ENCODE assay signal across 23 mouse cellular contexts in the genomic region with DNA sequence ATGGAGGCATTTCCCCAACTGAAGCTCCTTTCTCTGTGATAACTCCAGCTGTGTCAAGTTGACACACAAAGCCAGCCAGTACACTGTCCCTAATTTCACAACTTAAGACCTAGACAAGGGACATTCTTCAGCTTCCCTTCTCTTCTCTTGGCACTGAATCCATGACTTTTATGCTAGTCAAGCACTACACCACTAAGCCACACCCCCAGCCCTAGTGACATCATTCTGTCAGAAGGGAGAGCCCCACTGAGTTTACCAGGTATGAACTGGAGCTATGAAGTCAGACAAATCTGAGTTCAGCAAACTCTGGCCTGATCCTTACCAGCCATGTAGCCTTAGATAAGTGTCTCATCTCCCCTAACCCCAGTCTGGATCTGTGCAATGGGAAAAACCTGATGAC. TPM values are rescaled to one million over a fixed set of nuclear protein-coding genes. Genes with fewer than 3 reads are reported as not detected.
DNase-seq lines count a peak whose midpoint lies in the region; TF ChIP-seq lines count a peak whose summit lies in the region.
"Had no signal": no experiment of that assay in that cellular context is flagged by ENCODE, and none has a peak within 500 bp of the region (broad histone marks: within the 10 kb centered on the region; RNA-seq: fewer than 3 reads in every experiment).

No protein-coding gene starts in this region.

- TF ChIP-seq POLR2A in CH12.LX (IDR thresholded peaks at IDR 0.05; ENCODE audit: low read depth, low read length), result no peak

- no peaks in the 10 kb centered on the region for H3K36me3 ChIP-seq in heart, embryonic 10.5 days
- no peaks in the 10 kb centered on the region for H3K36me3 ChIP-seq in CH12.LX (replicated peaks in 1 of 2; ENCODE audit: control insufficient read depth in 1 of 2, insufficient read depth in 1 of 2, low read length in 1 of 2)
- H3K36me3 ChIP-seq: embryonic facial prominence, embryonic 13.5 days; embryonic facial prominence, embryonic 15.5 days; forebrain, embryonic 10.5 days; forebrain, embryonic 12.5 days; G1E had no signal

- no peak overlapping the region for H3K9ac ChIP-seq in CH12.LX (ENCODE audit: insufficient read depth, low read depth)
- H3K9ac ChIP-seq: embryonic facial prominence, embryonic 13.5 days; embryonic facial prominence, embryonic 15.5 days; forebrain, embryonic 12.5 days had no signal

- H3K9me3 ChIP-seq in heart, embryonic 10.5 days, result no peaks in the 10 kb centered on the region
- no peaks in the 10 kb centered on the region for H3K9me3 ChIP-seq in CH12.LX (replicated peaks; ENCODE audit: low read length)
- H3K9me3 ChIP-seq: embryonic facial prominence, embryonic 13.5 days; embryonic facial prominence, embryonic 15.5 days; forebrain, embryonic 10.5 days; forebrain, embryonic 12.5 days had no signal

- in situ Hi-C loops in CH12.LX (cut with MboI; ENCODE audit: low pct_ligation_motif_present, low pct_unique_long_range_greater_than_20kb, low sequenced_read_pairs), result no loop called here

- H3K27me3 ChIP-seq in heart, embryonic 10.5 days (ENCODE audit: insufficient read depth, poor library complexity, severe bottlenecking), result peaks cover 5% of the 10 kb centered on the region; the same call in 1 of the 2 replicates
- no peaks in the 10 kb centered on the region for H3K27me3 ChIP-seq in CH12.LX (replicated peaks)
- H3K27me3 ChIP-seq: embryonic facial prominence, embryonic 13.5 days; embryonic facial prominence, embryonic 15.5 days; Patski had no signal

- H3K4me2 ChIP-seq in CH12.LX (ENCODE audit: insufficient read depth, low read depth, poor library complexity, severe bottlenecking), result no peak overlapping the region
- H3K4me2 ChIP-seq: embryonic facial prominence, embryonic 13.5 days; embryonic facial prominence, embryonic 15.5 days; forebrain, embryonic 12.5 days had no signal

- no peak overlapping the region for H3K27ac ChIP-seq in heart, embryonic 10.5 days
- H3K27ac ChIP-seq in CH12.LX (ENCODE audit: insufficient read depth, low read depth), result no peak overlapping the region
- H3K27ac ChIP-seq: embryonic facial prominence, embryonic 13.5 days; embryonic facial prominence, embryonic 15.5 days; forebrain, embryonic 10.5 days; forebrain, embryonic 12.5 days had no signal

- DNase-seq in heart, embryonic 10.5 days (ENCODE audit: low spot score), result peak; percentile 14
- DNase-seq in heart, adult 9 months (ENCODE audit: low spot score in 2 of 2), result no peak
- DNase-seq in CH12.LX (ENCODE audit: extremely low read depth), result peak; percentile 19
- peak; percentile 68 for DNase-seq in adipocyte (ENCODE audit: low spot score)
- no peak for DNase-seq in spleen, adult 12 weeks (ENCODE audit: low spot score)
- DNase-seq: adrenal gland, adult 2 months; adrenal gland, postnatal 10 days; adrenal gland, postnatal 25 days; cerebellum, adult 11 months; cerebellum, adult 18-20 months; cerebellum, adult 8-10 months; cerebellum, adult 9-11 months; cerebellum, postnatal 14 days; cerebellum, postnatal 36 days; embryo, embryonic 11 days had no signal

- no peaks in the 10 kb centered on the region for H3K4me1 ChIP-seq in heart, embryonic 10.5 days
- H3K4me1 ChIP-seq in CH12.LX (ENCODE audit: control insufficient read depth in 1 of 2, insufficient read depth in 2 of 2), result peaks cover 0 to 5% of the 10 kb centered on the region in 2 experiments; a peak in 2 of 4 replicates

- H3K79me2 ChIP-seq in CH12.LX (replicated peaks; ENCODE audit: control insufficient read depth, extremely low read depth, insufficient read depth, poor library complexity, severe bottlenecking), result no peaks in the 10 kb centered on the region

- TF ChIP-seq RAD21 in CH12.LX (IDR thresholded peaks at IDR 0.05; ENCODE audit: low read depth, low read length), result no peak

- no peak overlapping the region for H3K4me3 ChIP-seq in heart, embryonic 10.5 days
- H3K4me3 ChIP-seq in CH12.LX (replicated peaks in 1 of 3; ENCODE audit: low read depth in 2 of 3, low read length in 2 of 3, poor library complexity in 1 of 3), result no peak overlapping the region
- H3K4me3 ChIP-seq: embryonic facial prominence, embryonic 13.5 days; embryonic facial prominence, embryonic 15.5 days; erythroblast, embryonic 14.5 days; forebrain, embryonic 10.5 days; forebrain, embryonic 12.5 days had no signal

- dilution Hi-C loops in CH12.LX (cut with MboI; ENCODE audit: extremely low pct_ligation_motif_present, extremely low pct_unique_long_range_greater_than_20kb, low sequenced_read_pairs), result no loop called here

- no peak for TF ChIP-seq EP300 in CH12.LX (IDR thresholded peaks at IDR 0.05; ENCODE audit: low read length)

- no peak for TF ChIP-seq CTCF in CH12.LX (conservative IDR thresholded peaks at IDR 0.05 in 1 of 2, IDR thresholded peaks at IDR 0.05 in 1 of 2; ENCODE audit: low read depth in 2 of 2, low read length in 2 of 2)

TF ChIP-seq in CH12.LX, 34 proteins besides CTCF, POLR2A, EP300 and RAD21:
- TF ChIP-seq USF1 (IDR thresholded peaks at IDR 0.05; ENCODE audit: low read depth, low read length) (no peak), CHD1 (IDR thresholded peaks at IDR 0.05; ENCODE audit: low read depth, low read length) (no peak), KAT2A (IDR thresholded peaks at IDR 0.05; ENCODE audit: insufficient replicate concordance, low read length) (no peak), POLR2AphosphoS2 (IDR thresholded peaks at IDR 0.05; ENCODE audit: low read depth, low read length) (no peak), PAX5 (IDR thresholded peaks at IDR 0.05; ENCODE audit: low read length) (no peak), CHD2 (IDR thresholded peaks at IDR 0.05; ENCODE audit: low read length) (no peak), HCFC1 (IDR thresholded peaks at IDR 0.05; ENCODE audit: low read depth, low read length) (no peak), BHLHE40 (IDR thresholded peaks at IDR 0.05; ENCODE audit: low read depth, low read length) (no peak), ZC3H11A (IDR thresholded peaks at IDR 0.05; ENCODE audit: low read depth, low read length) (no peak), MAFK (IDR thresholded peaks at IDR 0.05; ENCODE audit: insufficient replicate concordance, low read length) (no peak), MAX (IDR thresholded peaks at IDR 0.05; ENCODE audit: low read length) (no peak), JUND (conservative IDR thresholded peaks at IDR 0.05; ENCODE audit: low read depth, low read length) (no peak), ETS1 (conservative IDR thresholded peaks at IDR 0.05; ENCODE audit: low read depth, low read length) (no peak), MYC (IDR thresholded peaks at IDR 0.05; ENCODE audit: low read depth, low read length) (no peak), UBTF (IDR thresholded peaks at IDR 0.05; ENCODE audit: low read depth, low read length) (no peak), USF2 (conservative IDR thresholded peaks at IDR 0.05; ENCODE audit: low read depth, low read length) (no peak)

RNA-seq across cellular contexts. Expression of a gene that starts 6.9 kb away (rescaled TPM):
- polyA plus RNA-seq in heart, embryonic 10.5 days (2016; fragmentation: Nextera tagmentation; extraction: Ambion mirVana), result 7.6 and 16.8 TPM in 2 replicates
- total RNA-seq in CH12.LX (2012; rRNA removed), result 0.04 TPM in 2 replicates
- 0.01 and 0.03 TPM in 2 replicates for total RNA-seq in CH12.LX (2014; rRNA removed)
- polyA plus RNA-seq in CH12.LX (2012; ENCODE audit: insufficient read length, low read depth), result 0.15 and 0.26 TPM in 2 replicates
- total RNA-seq: common myeloid progenitor, adult 5-6 weeks had no signal
- polyA plus RNA-seq: erythroblast, embryonic 14.5 days had no signal

Comparison
In these comparisons a context has a peak if more than half of its experiments do, and no peak if none do; other contexts are left out.
1. DNase-seq: peak in heart, embryonic 10.5 days (single experiment), CH12.LX (single experiment) and adipocyte (single experiment); none in heart, adult 9 months (0 of 2) and spleen, adult 12 weeks (single experiment).